Mouse (Mus musculus) erythroblast, adult 5-6 weeks (primary cell): Measurements from ENCODE around the gene Dennd2a. TPM values are rescaled to one million over a fixed set of nuclear protein-coding genes. Genes with fewer than 3 reads are reported as not detected.

Experiments
- ATAC-seq: replicated peaks from 2 replicates; pipeline ENCODE4 v1.8.0; 2016; ENCODE audit warnings: moderate number of reproducible peaks, mild to moderate bottlenecking, moderate TSS enrichment, inconsistent platforms; ENCODE audit not compliant: poor library complexity, low FRiP score, severe bottlenecking
- total RNA-seq, 2 experiments: library from RNA; stranded (forward) in 1 of 2; stranded (reverse) in 1 of 2; fragments of 150-400 nt in 1 of 2; fragments of 200-764, 138-1000 nt in 1 of 2; gene quantifications; 2 replicates each; pipeline versions ENCODE4 v1.2.3 to v1.2.4; 2015 to 2017; ENCODE audit warnings: low replicate concordance in 2 of 2

Gene Dennd2a
- total RNA-seq (2015; ENCODE audit: low replicate concordance) (1.3 TPM in 1 of 2 replicates, not detected in the other), total RNA-seq (2017; ENCODE audit: low replicate concordance) (0.43 and 0.70 TPM in 2 replicates)

DNA sequence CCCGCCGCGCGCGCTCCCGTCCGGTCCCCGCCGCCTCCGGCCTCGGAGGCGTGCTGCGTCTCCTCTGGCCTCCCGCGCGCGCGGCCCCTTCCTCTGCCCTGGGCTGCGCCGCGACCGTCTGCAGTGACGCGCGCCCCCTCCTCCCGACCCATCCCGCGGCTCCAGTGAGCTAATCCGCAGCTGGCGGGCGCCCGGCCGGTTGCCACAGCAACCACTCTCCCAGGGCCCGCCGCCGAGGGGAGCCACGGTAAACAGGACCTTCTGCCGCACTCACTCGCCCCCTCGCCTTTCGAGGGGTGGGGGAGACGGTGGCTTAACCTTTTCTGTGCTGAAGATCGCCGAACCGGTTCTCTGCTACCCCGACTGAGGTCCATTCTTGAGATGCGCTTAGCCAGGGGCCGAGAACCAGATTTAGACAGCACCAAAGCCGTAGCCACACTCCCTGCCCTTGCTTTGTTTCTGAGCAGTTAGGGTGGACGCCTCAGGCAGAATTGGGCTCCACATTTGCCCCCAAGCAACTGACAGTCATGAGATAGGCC, at the start of gene Dennd2a:
TSS of gene Dennd2a (minus strand) at position 145 of the 539 bp plus-strand sequence.
- no peak for ATAC-seq

DNA sequence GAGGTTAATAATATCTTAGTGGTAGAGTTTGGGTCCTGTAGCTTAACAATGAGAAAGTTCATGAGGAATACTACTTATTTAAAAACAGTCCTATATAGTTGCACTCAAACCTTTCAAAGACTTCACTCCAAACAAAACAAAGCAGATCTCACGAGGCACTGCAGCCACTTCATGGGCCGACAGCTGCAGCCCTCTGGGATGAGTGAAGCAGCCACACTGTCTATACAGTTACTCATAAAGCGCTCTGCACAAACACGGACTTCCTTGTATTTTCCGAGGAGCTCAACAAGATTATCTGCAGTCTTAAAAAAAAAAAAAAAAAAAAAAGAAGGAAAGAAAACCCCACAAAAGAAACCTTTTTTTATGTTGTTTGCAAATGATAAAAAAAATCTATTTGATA, 49.7 kb upstream of the Dennd2a start:
- ATAC-seq: no peak

DNA sequence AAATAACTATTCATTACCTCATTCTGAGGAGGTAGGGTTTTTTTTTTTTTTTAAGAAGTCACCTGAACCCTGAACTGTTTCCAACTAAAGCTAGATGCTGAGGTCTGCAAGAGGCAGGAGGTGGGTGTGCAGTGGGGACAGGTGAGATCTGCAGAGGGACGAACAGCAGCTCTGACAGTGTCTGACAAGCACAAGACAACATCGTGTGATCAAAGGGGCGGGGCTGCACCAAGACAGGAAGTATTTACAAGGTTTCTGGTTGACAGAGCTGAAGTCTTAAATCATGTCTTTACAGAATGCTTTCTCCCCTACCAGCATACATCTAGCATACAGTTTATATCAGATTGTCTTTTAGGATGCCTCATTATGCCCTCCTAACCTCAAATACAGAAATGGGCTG, 49.2 kb upstream of the Dennd2a start:
- no peak for ATAC-seq

DNA sequence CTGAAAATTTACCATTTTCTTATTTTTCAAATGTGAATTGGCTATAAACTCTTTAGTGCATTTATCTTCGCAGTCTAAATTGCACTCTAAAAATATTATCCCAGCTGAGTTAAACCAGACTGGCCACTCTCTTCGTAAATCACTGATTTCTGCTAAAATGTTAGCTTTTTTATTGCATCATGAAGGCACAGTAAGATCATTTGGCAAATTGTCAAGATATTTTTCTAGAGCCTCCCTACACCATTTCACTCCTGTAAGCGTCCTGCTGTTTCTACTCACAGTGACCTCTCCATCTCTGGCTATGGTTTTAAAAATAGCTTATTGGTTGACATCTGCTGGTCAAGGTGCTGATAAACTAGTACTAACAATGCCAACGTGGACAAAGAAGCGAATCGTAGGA, 48.4 kb upstream of the Dennd2a start:
- no peak for ATAC-seq

DNA sequence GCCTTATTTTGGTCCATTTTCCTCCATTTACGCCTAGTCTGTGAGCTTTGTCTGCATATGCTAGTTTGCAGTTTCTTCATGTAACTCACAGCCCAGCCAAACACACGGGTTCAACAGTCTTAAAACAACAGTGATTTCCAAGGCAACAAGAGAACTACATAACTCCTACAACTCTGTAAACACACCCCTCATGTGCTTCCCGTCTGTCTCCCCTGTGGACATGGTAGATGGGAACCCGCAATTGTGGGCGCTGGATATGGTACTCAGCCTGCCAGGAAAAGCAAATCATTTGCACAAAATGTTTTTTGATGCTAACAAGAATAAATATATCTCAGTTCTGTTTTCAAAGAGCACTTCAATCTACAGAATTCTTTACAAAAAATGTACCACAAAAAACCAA, 46.9 kb upstream of the Dennd2a start:
- ATAC-seq: no peak

DNA sequence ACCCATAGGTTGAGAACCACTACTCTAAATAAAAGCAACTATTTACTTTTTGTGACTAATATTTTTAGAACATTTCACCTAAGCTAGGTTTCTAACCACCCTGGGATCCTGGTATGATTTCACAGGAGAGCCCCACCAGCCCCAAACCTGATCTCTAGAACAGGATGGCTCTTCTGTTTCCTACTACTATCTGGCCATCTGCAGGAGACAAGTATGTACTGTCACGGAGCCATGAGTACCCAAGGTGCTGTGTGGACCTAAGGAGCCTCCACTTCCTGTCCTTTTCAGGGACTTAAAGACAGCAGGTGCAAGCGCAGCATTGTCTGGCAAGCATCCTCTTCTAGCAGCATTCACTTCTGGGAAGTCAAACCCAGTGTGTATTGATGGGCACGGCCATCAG, 44.2 kb upstream of the Dennd2a start:
- ATAC-seq: no peak

DNA sequence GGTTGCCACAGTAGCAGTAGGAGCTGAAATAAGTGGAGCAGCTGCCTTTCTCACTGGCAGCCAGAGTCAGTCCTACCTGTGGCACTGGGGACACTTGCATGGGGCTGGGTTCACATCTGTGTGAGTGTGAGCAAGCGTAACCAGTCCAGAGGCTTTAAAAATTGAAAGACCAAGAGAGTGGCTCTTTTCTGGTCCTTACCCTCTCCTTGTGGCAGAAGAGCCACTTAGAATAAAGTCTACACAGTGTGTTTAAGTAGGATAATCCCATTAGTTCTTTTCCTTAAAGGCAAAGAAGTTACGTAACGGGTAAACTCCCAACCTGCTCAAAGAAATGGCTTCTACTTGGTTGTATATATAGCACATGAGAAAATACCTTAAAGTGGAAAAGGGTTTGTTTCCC, 43.2 kb upstream of the Dennd2a start:
- no peak for ATAC-seq

DNA sequence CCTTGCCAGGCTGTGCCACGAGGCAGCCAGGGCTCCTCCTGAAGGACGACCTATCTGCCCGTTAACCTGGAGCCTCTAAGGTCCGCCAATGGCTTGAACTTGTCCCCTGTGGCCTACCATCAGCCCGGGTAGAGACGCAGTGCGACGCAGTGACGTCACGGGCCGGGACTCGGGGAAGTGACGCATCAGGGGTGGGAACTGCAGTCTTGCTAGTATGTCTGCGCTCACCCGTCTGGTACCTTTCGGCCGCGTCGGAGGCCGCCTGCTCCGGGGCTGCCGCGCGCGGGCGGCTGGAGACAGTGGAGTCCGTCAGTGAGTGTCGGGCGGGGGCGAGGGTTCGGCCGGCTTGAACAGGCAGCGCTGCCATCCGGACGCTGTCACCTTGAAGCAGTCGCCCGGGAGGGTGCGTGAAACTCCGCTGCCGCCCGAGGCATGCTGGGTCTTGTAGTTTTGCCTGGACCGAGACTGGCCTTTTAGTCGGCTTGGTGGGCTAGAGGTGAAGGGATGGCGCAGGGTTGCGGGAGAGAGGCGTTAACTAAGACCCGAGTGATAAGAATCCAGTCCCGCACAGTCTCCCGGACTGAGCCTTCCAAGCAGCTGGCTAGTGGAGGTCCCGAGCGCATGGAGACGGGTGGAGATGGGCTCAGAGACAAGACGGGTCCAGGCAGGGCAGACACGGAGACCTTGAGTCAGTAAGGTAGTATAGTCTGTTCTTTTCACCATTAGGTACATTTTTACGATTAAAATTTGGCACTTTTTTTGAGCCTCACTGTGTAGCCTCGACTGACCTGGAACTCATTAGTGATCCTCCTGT, 34.9 kb upstream of the Dennd2a start, which contains the start of gene Ndufb2:
TSS of gene Ndufb2 (plus strand) at position 174 of the 814 bp plus-strand sequence.
- peak; percentile 99 for ATAC-seq

DNA sequence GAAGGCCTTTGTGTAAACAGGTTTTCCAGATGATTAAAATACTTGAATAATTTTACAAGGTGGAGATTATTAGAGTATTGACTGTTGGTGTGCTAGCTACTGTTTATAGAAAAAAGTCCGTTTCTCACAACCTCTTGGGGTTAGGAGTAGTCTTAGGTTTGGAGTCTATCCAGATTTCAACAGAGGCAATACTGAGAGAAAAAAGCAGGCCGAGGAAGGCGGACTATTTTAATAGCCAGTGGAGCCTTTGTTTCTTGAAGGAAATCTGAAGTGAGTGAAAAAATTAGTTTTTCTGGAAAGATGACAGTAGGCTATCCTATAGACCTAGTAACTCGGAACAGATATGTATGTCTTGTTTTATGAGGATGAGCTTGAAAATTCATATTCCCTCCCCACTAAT, 33.8 kb upstream of the Dennd2a start:
- ATAC-seq: no peak

DNA sequence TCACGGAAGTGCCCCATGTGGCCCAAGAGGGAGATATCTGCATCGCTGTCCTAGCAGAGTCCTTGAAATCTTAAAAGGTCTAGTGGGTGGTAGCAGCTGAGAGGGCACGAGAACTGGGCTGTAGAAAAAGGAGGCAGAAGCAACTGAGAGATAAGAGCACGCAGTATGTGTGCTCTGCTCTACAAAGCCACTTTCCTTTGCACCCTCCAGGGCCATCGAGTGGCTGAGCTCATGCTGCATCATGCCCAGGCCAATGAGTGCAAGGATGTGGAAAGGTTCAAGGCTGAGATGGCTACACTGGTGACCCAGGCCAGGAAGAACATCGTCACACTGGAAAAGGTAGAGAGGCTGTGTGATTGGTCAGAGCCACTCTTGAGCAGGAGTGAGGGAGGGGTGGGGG, 27.9 kb upstream of the Dennd2a start, which contains the start of gene Gm42420:
TSS of gene Gm42420 (plus strand) at position 237 of the 400 bp plus-strand sequence.
- ATAC-seq: no peak

DNA sequence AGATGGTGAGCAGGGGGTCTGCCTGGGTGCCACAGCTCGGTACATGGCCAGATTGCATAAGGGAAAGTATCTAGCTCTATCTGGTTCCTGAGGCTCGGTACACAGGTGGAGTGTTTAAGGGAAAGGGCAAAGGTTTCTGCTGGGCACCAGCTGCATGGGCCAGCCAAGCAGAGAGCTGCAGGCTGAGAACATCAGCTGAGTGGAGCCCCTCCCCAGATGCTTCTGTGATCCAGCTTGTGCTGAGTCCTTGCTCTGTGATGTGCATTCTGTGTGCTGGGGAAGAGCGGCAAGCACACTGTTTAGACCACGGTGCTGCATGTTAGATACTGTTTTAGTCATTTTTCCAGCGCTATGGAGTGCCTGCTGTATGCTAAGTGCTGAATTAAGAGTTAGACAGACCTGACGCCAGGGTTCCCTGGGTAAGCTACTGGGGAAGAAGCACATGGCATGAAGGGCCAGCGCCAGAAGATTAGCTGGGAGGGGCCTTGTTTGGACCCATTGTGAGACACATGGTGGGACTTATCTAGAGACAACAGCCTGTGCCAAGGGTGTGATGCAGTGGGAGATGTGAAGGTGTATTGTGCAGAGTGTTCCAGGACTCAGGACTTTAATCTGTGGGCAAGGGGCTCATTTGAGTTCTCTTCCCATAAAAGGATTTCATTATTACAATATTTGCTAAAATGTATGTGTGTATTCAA, 23.6 kb upstream of the Dennd2a start:
- ATAC-seq: no peak; the same call in 1 of the 2 replicates

DNA sequence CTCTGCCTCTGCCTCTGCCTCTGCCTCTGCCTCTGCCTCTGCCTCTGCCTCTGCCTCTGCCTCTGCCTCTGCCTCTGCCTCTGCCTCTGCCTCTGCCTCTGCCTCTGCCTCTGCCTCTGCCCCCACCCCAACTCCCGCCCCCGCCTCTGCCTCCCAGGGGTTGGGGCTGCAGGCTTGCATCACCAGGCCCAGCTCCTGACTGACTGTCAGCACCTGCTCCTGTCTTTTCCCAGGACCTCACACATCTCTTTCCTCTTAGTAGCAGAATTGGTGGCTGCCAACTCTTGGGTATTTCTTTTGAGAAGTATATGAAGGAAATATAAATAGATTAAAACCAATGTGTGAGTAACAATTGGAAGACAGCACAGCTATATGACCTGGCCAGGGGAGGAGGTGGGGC, 22.9 kb upstream of the Dennd2a start:
- ATAC-seq: no peak

DNA sequence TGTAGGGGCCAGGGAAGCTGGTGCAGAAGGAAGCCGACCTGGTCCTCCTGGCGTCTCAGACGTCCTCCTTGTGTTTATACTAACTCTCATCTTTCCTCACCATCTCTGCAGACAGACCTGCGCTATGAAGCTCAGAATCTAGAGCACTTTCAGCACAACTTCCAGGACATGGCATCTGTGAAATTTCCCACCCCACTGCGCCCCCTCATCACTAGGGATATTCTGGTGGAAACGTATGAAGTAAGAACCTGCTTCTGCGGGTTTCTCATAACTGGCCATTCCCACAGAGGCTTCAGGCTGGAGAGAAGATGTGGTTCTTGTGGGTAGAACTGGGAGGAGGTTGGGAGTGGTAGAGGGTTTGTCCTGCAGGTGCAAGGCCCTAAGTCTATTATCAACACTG, 21.9 kb upstream of the Dennd2a start:
- ATAC-seq: no peak

DNA sequence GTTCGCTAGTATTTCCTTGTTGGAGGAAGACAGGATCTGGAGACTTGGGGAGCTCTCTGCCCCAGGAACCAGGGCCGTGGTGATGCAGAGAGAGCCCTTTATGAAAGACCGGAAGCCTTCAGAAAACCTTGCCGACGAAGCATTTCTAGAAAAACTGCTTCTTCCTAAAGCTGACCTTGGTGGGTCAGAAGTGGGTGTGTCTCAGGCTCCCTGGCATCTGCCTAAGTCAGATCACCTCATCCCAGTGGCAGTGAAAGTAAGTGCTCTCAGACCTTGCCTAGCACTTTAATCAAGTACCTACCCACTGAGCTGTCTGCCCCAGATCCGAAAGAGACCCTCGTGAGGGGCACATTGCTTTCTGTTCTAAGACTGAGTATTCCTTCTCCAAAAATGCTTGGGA, 17.3 kb upstream of the Dennd2a start:
- no peak for ATAC-seq

DNA sequence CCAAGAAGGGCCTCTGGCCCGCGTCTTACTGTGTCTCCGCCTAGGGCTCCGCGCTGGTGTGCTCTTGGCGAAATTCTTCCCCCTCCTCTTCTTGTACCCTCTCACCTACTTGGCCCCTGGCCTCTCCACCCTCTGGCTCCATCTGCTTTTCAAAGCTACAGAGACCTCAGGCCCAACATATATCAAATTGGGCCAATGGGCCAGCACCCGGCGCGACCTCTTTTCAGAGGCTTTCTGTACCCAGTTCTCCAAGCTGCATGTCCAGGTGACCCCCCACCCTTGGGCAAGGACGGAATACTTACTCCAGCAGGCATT, 16.8 kb upstream of the Dennd2a start:
- ATAC-seq: peak; percentile 20; the same call in 1 of the 2 replicates

DNA sequence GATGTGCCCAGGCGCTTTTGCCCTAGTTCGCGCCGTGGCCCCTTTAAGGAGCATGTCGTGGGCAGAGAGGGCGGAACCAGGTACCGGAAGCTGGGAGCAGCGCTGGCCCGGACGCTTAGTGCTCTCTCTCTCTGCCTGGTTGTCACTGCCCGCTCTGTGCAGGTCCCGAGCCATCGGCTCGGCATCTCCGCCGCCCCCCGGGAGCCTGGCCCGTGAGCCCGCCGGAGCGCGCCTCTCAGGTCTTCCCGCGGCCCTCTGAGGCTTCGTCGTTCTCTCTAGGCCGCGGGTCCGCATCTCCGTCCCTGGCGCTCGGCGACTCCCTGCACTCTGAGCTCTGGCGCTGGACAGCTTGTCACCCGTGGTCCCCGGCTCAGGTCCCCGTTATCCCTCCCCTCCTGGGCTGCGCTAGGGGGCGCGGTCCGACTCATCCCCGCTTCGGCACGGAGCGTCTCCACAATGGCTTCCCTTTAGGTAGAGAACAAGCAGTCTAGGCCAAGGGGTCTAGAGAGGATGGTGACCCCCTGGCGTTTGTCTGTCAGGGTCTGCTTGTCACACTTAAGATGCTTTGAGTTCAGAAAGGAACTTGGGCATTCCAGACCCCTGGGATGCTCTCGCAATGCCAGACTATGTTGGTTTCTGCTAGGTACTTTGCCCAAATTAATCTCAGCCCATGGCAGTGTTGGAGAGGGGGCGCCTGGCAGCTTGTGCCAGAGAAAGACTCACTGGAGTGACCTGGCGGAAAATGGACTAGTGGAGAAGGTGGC, 16.3 kb upstream of the Dennd2a start, which contains the start of gene Adck2:
TSS of gene Adck2 (plus strand) at position 83 of the 764 bp plus-strand sequence.
- peak; percentile 88 for ATAC-seq

DNA sequence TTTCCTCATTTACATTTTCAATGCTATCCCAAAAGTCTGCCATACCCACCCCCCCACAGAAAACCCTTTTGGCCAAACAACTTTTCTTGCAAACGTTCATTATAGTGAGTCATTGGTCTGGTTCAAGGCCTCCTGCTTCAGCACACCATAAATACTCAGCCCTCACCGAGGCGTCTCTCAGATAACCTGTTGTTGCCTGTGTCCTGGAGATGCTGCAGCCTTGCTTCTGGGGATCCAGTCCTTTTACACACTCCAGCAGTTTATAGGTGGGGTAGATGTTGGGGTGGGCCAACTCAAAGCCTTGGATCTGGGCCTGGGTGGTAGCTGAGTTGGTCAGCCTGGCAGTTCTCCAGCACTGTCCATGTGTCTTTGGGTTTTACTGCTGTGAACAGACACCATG, 12.8 kb upstream of the Dennd2a start:
- no peak for ATAC-seq

DNA sequence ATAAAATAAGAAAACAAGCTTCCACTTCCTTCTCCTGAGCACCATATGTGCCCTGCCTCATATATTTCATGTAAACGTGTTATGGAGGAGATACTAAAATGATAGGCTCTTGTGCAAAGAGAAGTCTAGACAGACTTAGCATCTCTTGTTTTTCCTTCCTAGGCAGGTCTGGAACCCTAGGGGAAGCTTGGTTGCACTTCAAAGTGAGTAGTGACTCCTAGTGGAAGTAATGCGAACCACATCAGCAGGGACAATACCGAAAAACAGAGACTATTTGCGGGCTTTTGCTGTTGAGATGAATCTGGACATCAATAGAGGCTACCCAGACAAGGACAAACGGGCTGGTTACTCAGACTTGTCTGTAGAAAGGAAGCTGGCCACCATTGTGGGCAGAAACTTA, 9.9 kb upstream of the Dennd2a start:
- peak; percentile 60; the same call in 1 of the 2 replicates for ATAC-seq

DNA sequence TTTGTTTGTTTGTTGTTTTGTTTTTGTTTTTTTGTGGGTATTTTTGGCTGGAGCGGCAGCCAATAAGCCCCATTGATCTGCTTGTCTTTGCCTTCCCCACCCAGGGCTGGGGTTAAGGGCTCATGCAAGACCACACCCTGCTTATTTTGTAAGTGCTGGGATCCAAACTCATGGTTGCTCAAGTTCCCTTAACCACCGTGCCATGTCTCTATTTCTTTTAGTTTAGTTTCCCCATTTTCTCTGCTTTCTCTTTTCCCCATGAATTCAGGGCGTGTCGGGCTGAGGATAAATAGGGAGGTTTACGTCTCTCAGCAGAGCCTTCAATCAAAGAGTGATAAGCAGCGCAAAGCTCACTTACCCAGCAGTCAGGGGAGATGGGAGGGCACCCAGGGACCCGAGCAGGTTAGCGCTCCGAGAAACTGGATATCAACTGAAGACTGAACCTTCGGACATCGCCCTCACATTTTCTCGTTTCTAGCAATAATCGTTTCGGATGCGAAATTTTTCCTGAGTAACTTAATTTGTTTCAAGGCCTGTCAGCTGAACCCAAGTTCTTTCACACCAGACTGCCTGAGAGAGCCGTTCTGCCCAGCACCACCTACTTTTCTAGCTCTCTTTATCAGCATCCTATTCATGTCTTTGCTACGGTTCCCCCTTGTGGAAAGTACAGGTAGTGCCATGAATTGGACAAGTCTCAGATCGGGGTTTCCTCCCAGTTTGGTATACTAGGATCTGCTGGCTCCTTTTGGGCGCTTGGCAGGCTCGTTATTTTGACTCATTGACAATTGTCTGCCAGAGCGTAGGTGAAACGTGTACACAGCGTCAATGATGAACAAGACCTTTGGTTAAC, 4.7 kb upstream of the Dennd2a start:
- ATAC-seq: peak; percentile 88
